Mouse (Mus musculus) c-Kit-positive CD71-positive TER-119-positive erythroid progenitor cells, embryonic 14.5 days (primary cell): ENCODE measurements at regions not wholly inside any gene's neighbourhood (a gene's known extent, or its start where the extent isn't known, plus 50 kb on each side); places are given as distances from the start of the nearest gene placed in this dataset.

Experiments
- DNase-seq: peaks from one replicate; pipeline ENCODE4 v3.0.0-alpha.2; 2013; ENCODE audit warnings: low spot score

- no peak for DNase-seq
These were observed 100.7 kb upstream of the Chrna7 start for GRCm38 (mm10) chr7:63313096-63313495.

- DNase-seq, result peak; percentile 1
These were observed 107.2 kb upstream of the Chrna7 start for GRCm38 (mm10) chr7:63319594-63319993.

GRCm38 (mm10) chr7:63321171-63321570 lies 108.8 kb upstream of the Chrna7 start:
- no peak for DNase-seq

- DNase-seq, result peak; percentile 11
These were observed 109.8 kb upstream of the Chrna7 start for GRCm38 (mm10) chr7:63321951-63322710.

- peak; percentile 1 for DNase-seq
These were observed 109.4 kb upstream of the Otud7a start for GRCm38 (mm10) chr7:63335146-63335545.

- no peak for DNase-seq
These were observed 108.5 kb upstream of the Otud7a start for GRCm38 (mm10) chr7:63336072-63336471.

GRCm38 (mm10) chr7:63341716-63342115 lies 102.8 kb upstream of the Otud7a start:
- no peak for DNase-seq

GRCm38 (mm10) chr7:63345671-63346392 lies 98.7 kb upstream of the Otud7a start:
- DNase-seq, result peak; percentile 1

- no peak for DNase-seq
These were observed 98.2 kb upstream of the Otud7a start for GRCm38 (mm10) chr7:63346393-63346730.
